Mouse (Mus musculus) neural tube, embryonic 14.5 days (tissue): ENCODE measurements at regions not wholly inside any gene's neighbourhood (a gene's known extent, or its start where the extent isn't known, plus 50 kb on each side); places are given as distances from the start of the nearest gene placed in this dataset.

ENCODE experiments used
- ATAC-seq: fragments of 200-750 bp; cut with Nextera tagmentation; 2 replicates; pipeline ENCODE4 v1.8.0; 2017; ENCODE audit warnings: low read depth, mild to moderate bottlenecking, moderate TSS enrichment, moderate library complexity
- H3K27ac ChIP-seq: fragments of 300-500 bp; sonication (generic); 2 replicates; pipeline ENCODE4 v1.5.1; 2014; ENCODE audit warnings: low read depth, mild to moderate bottlenecking, control low read depth, low read length, moderate library complexity, mixed read lengths
- H3K27me3 ChIP-seq: fragments of 300-500 bp; sonication (generic); 2 replicates; pipeline ENCODE4 v1.6.1; 2014; ENCODE audit warnings: low read length; ENCODE audit not compliant: control insufficient read depth, insufficient read depth
- H3K36me3 ChIP-seq: fragments of 300-500 bp; sonication (generic); 2 replicates; pipeline ENCODE4 v1.6.1; 2014; ENCODE audit warnings: low read length, mixed read lengths; ENCODE audit not compliant: control insufficient read depth, insufficient read depth
- H3K4me1 ChIP-seq: fragments of 300-500 bp; sonication (generic); 2 replicates; pipeline ENCODE4 v1.6.1; 2014; ENCODE audit warnings: low read length; ENCODE audit not compliant: control insufficient read depth, insufficient read depth
- H3K4me2 ChIP-seq: fragments of 300-500 bp; sonication (generic); 2 replicates; pipeline ENCODE4 v1.6.1; 2014; ENCODE audit warnings: mild to moderate bottlenecking, low read depth, low read length, control low read depth
- H3K4me3 ChIP-seq: fragments of 300-500 bp; sonication (generic); 2 replicates; pipeline ENCODE4 v1.5.1; 2014; ENCODE audit warnings: low read depth, low read length, control low read depth, mixed read lengths
- H3K9ac ChIP-seq: fragments of 300-500 bp; sonication (generic); replicated peaks from 2 replicates; pipeline ENCODE4 v1.6.1; 2014; ENCODE audit warnings: low read depth, mild to moderate bottlenecking, control low read depth, low read length, mixed read lengths
- H3K9me3 ChIP-seq: fragments of 300-500 bp; sonication (generic); 2 replicates; pipeline ENCODE4 v1.6.1; 2016; ENCODE audit warnings: low read length; ENCODE audit not compliant: control insufficient read depth
- WGBS: fragments of 180-500 bp; shearing (Covaris S2); extraction: QIAGEN DNeasy Blood & Tissue Kit; methylation state at CpG from one replicate; pipeline ENCODE4 v1.1.7; 2014; 5-methylcytosine and 5-hydroxymethylcytosine counted together

GRCm38 (mm10) chr14:100484101-100484500 is 199.6 kb upstream of the Klf12 start:
- no peaks in the 10 kb centered on the region for H3K27me3 ChIP-seq
- no peak overlapping the region for H3K9ac ChIP-seq
- H3K4me1 ChIP-seq: no peaks in the 10 kb centered on the region
- H3K27ac ChIP-seq: no peak overlapping the region
- H3K4me2 ChIP-seq: no peak overlapping the region
- H3K36me3 ChIP-seq: no peaks in the 10 kb centered on the region
- no peak for ATAC-seq
- 78% methylated on average over 5 of the region's 5 CpGs for WGBS
- no peak overlapping the region for H3K4me3 ChIP-seq
- no peaks in the 10 kb centered on the region for H3K9me3 ChIP-seq

- peak overlapping the region; percentile 60 for H3K4me2 ChIP-seq
- peak; percentile 93 for ATAC-seq
- no peaks in the 10 kb centered on the region for H3K9me3 ChIP-seq
- H3K4me1 ChIP-seq: no peaks in the 10 kb centered on the region
- peak overlapping the region; percentile 30 for H3K4me3 ChIP-seq
- WGBS: 9% methylated on average over 22 of the region's 22 CpGs
- H3K27me3 ChIP-seq: no peaks in the 10 kb centered on the region; the same call in 1 of the 2 replicates
- peak overlapping the region; percentile 47 for H3K9ac ChIP-seq
- peak overlapping the region; percentile 7; the same call in 1 of the 2 replicates for H3K27ac ChIP-seq
- H3K36me3 ChIP-seq: no peaks in the 10 kb centered on the region
Measured at GRCm38 (mm10) chr14:100477595-100478380, 193.3 kb upstream of the Klf12 start.

- no peaks in the 10 kb centered on the region for H3K36me3 ChIP-seq
- H3K27me3 ChIP-seq: no peaks in the 10 kb centered on the region
- WGBS: 91% methylated on average over 3 of the region's 3 CpGs
- H3K9ac ChIP-seq: no peak overlapping the region
- H3K4me1 ChIP-seq: no peaks in the 10 kb centered on the region
- no peaks in the 10 kb centered on the region for H3K9me3 ChIP-seq
- no peak overlapping the region for H3K4me3 ChIP-seq
- ATAC-seq: no peak
- no peak overlapping the region for H3K4me2 ChIP-seq
- no peak overlapping the region for H3K27ac ChIP-seq
Measured at GRCm38 (mm10) chr14:100468311-100468710, 183.8 kb upstream of the Klf12 start.

GRCm38 (mm10) chr14:100462321-100462720 is 177.8 kb upstream of the Klf12 start:
- no peaks in the 10 kb centered on the region for H3K9me3 ChIP-seq
- H3K36me3 ChIP-seq: no peaks in the 10 kb centered on the region
- 83% methylated on average over 6 of the region's 6 CpGs for WGBS
- no peak overlapping the region for H3K4me2 ChIP-seq
- peaks cover 30% of the 10 kb centered on the region for H3K4me1 ChIP-seq
- H3K27me3 ChIP-seq: no peaks in the 10 kb centered on the region
- H3K9ac ChIP-seq: no peak overlapping the region
- no peak overlapping the region for H3K4me3 ChIP-seq
- H3K27ac ChIP-seq: no peak overlapping the region
- ATAC-seq: no peak

- H3K36me3 ChIP-seq: no peaks in the 10 kb centered on the region
- peaks cover 30% of the 10 kb centered on the region for H3K4me1 ChIP-seq
- no peaks in the 10 kb centered on the region for H3K9me3 ChIP-seq
- H3K9ac ChIP-seq: no peak overlapping the region
- H3K4me2 ChIP-seq: peak overlapping the region; percentile 31; the same call in 1 of the 2 replicates
- peak overlapping the region; percentile 65 for H3K27ac ChIP-seq
- H3K4me3 ChIP-seq: no peak overlapping the region
- peak; percentile 85 for ATAC-seq
- WGBS: 32% methylated on average over 12 of the region's 12 CpGs
- H3K27me3 ChIP-seq: no peaks in the 10 kb centered on the region
Measured at GRCm38 (mm10) chr14:100461141-100462043, 176.9 kb upstream of the Klf12 start.

- Histone ChIP-seq H3K4me3 (no peak overlapping the region), H3K9ac (no peak overlapping the region), H3K4me1 (peaks cover 30% of the 10 kb centered on the region), H3K36me3 (no peaks in the 10 kb centered on the region), H3K4me2 (peak overlapping the region; percentile 40), H3K27me3 (no peaks in the 10 kb centered on the region), H3K27ac (peak overlapping the region; percentile 65; the same call in 1 of the 2 replicates), H3K9me3 (no peaks in the 10 kb centered on the region)
- no peak for ATAC-seq
- WGBS: 24% methylated on average over 8 of the region's 8 CpGs
Measured at GRCm38 (mm10) chr14:100459601-100460290, 175.3 kb upstream of the Klf12 start.

DNA sequence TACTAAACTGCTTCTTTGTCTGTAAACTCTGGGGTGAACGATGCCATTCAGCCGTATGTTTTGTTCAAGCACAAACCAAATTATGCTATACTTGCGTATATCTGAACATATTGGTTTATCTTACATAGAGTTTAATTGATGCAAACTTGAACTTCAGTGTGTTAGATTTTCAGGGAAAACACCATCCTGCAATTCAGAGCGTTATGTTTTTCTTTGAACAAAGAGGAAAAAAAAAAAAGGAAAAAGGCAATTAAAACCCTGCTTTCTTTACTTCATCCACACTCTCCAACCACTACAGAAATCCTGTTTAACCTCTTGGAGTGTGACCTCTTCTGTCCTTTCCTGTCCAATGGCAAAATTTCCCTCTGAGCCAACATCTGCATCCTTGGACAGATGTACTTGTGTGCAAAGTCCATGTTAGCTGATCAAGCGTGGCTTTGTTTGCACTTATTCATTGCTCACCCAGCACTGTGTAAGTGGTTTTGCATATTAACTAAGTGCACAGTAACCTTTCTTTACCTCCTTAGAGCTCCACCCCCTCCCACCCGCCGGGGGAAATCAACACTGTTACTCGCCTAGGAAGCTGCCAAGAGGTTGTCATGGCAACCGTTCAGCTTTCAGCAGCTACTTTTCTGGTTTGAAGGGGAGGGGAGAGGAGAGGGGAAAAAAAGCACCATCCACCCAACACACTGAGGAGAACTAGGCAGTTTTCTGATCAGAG is 174.4 kb upstream of the Klf12 start:
- no peaks in the 10 kb centered on the region for H3K27me3 ChIP-seq
- WGBS: 8% methylated on average over 9 of the region's 9 CpGs
- no peak overlapping the region for H3K4me3 ChIP-seq
- H3K4me1 ChIP-seq: peaks cover 30% of the 10 kb centered on the region
- no peak overlapping the region for H3K9ac ChIP-seq
- H3K4me2 ChIP-seq: peak overlapping the region; percentile 40
- H3K27ac ChIP-seq: peak overlapping the region; percentile 69
- no peaks in the 10 kb centered on the region for H3K9me3 ChIP-seq
- H3K36me3 ChIP-seq: no peaks in the 10 kb centered on the region
- ATAC-seq: peak; percentile 95

GRCm38 (mm10) chr14:100457870-100458726 is 173.6 kb upstream of the Klf12 start:
- H3K9ac ChIP-seq: no peak overlapping the region; the same call in 1 of the 2 replicates
- H3K4me2 ChIP-seq: no peak overlapping the region

More at GRCm38 (mm10) chr14:100457870-100458726, 173.6 kb upstream of the Klf12 start:
- Histone ChIP-seq H3K4me1 (peaks cover 30% of the 10 kb centered on the region), H3K9me3 (no peaks in the 10 kb centered on the region), H3K27me3 (no peaks in the 10 kb centered on the region), H3K4me3 (no peak overlapping the region), H3K36me3 (no peaks in the 10 kb centered on the region), H3K27ac (peak overlapping the region; percentile 69)
- no peak for ATAC-seq
- WGBS: 36% methylated on average over 7 of the region's 7 CpGs
